Mouse (Mus musculus) ES-Bruce4 (cell line): ENCODE measurements at regions not wholly inside any gene's neighbourhood (a gene's known extent, or its start where the extent isn't known, plus 50 kb on each side); places are given as distances from the start of the nearest gene placed in this dataset.

Source experiments
- H3K27ac ChIP-seq: 2 replicates; pipeline ENCODE4 v1.5.1; 2012; ENCODE audit warnings: low read length, inconsistent platforms; ENCODE audit not compliant: insufficient read depth
- H3K27me3 ChIP-seq: 2 replicates; pipeline ENCODE4 v1.6.1; 2012; ENCODE audit warnings: mild to moderate bottlenecking, low read length, inconsistent platforms; ENCODE audit not compliant: control insufficient read depth, poor library complexity, insufficient read depth, severe bottlenecking
- H3K36me3 ChIP-seq: 2 replicates; pipeline ENCODE4 v1.6.1; 2012; ENCODE audit warnings: inconsistent platforms, mild to moderate bottlenecking, low read length, moderate library complexity; ENCODE audit not compliant: control insufficient read depth, poor library complexity, insufficient read depth, severe bottlenecking
- H3K4me1 ChIP-seq: one replicate; pipeline ENCODE4 v1.8.1; 2011; ENCODE audit warnings: low read length; ENCODE audit not compliant: control insufficient read depth, insufficient read depth
- H3K4me3 ChIP-seq: 2 replicates; pipeline ENCODE4 v1.5.1; 2011; ENCODE audit warnings: low read depth, mild to moderate bottlenecking, low read length
- H3K9ac ChIP-seq: 2 replicates; pipeline ENCODE4 v1.6.1; 2012; ENCODE audit warnings: low read depth, mild to moderate bottlenecking, inconsistent platforms; ENCODE audit not compliant: poor library complexity, severe bottlenecking
- H3K9me3 ChIP-seq: replicated peaks from 2 replicates; pipeline ENCODE4 v1.6.1; 2012; ENCODE audit warnings: mild to moderate bottlenecking, low read length, inconsistent platforms; ENCODE audit not compliant: control insufficient read depth, poor library complexity, insufficient read depth, severe bottlenecking
- CTCF ChIP-seq: IDR thresholded peaks from one replicate; pipeline ENCODE4 v1.8.1; 2011; ENCODE audit warnings: low read depth, low read length
- EP300 ChIP-seq: IDR thresholded peaks from 2 replicates; pipeline ENCODE4 v1.6.1; 2011; ENCODE audit warnings: low read depth, low read length; ENCODE audit not compliant: insufficient read depth
- POLR2A ChIP-seq: IDR thresholded peaks from one replicate; pipeline ENCODE4 v1.8.1; 2011; ENCODE audit warnings: low read length; ENCODE audit not compliant: insufficient read depth

DNA sequence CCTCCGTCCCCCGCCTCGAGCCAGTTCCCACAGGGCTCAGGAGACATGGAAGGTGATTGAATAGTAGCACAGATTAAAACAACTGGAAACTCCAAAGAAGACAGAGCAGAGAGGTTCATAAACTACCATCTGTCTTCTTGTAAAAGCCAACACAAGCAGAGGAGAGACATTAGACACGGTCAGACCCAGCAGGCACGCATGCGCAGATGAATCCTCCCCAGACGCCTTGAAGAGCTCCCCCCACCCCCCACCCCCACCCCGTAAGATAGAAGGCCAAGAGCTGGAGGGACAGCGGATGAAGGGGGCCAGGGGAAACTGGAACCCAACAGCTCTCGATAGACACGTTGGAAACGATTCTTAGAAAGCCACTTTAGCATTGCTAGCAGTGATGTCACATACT lies 101.2 kb downstream of the Cdc5l start:
- H3K4me1 ChIP-seq: no peaks in the 10 kb centered on the region
- H3K9ac ChIP-seq: no peak overlapping the region
- no peak overlapping the region for H3K4me3 ChIP-seq
- no peak overlapping the region for H3K27ac ChIP-seq
- no peaks in the 10 kb centered on the region for H3K27me3 ChIP-seq
- no peak for TF ChIP-seq EP300
- TF ChIP-seq CTCF: no peak
- TF ChIP-seq POLR2A: no peak
- H3K9me3 ChIP-seq: no peaks in the 10 kb centered on the region
- H3K36me3 ChIP-seq: no peaks in the 10 kb centered on the region

DNA sequence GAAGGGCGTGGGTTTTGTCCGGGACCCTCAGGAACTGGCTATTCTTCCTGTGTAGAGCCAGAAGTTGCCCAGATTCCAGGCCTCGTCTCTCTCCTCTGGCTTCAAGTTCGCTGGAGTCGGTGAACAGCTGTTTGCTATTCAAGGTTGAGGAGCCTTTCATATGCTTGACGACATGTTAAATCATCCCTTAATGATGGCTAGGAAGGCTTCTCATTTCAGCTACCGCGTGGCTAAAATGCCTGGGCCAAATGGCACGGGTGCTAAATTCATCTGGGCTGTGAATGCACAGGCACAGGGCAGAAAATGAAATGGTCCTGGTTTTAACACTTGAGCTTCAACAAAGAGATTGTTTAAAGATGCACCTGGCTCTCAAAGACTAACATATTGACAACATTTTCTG lies 104.3 kb downstream of the Cdc5l start:
- TF ChIP-seq EP300 (no peak), POLR2A (no peak)
- Histone ChIP-seq H3K27me3 (no peaks in the 10 kb centered on the region), H3K9me3 (no peaks in the 10 kb centered on the region), H3K4me1 (no peaks in the 10 kb centered on the region), H3K36me3 (no peaks in the 10 kb centered on the region), H3K4me3 (no peak overlapping the region), H3K9ac (no peak overlapping the region), H3K27ac (no peak overlapping the region)

DNA sequence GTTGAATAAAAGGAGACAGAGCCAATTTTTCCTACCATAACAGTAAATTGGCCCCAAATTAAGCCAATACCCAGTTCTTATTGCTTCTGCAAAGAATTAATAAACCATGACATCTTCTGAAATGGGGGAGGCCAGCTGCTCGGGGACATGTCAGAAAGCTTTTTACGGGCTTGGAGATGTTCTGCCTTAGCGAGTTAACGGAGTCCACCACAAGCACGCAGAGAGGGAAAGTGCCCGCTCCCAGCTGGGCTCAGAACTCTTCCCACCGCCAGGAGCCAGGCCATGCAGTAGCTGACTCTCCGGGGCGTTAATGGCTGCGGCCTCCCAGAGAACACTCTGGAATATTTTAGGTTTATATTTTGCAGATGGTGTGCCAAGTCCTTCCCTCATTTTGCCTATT lies 106.8 kb downstream of the Cdc5l start:
- H3K36me3 ChIP-seq: no peaks in the 10 kb centered on the region
- TF ChIP-seq CTCF (no peak), POLR2A (no peak), EP300 (no peak)
- H3K4me3 ChIP-seq: no peak overlapping the region
- H3K9ac ChIP-seq: no peak overlapping the region
- H3K9me3 ChIP-seq: no peaks in the 10 kb centered on the region
- H3K4me1 ChIP-seq: no peaks in the 10 kb centered on the region
- H3K27ac ChIP-seq: no peak overlapping the region
- H3K27me3 ChIP-seq: no peaks in the 10 kb centered on the region

DNA sequence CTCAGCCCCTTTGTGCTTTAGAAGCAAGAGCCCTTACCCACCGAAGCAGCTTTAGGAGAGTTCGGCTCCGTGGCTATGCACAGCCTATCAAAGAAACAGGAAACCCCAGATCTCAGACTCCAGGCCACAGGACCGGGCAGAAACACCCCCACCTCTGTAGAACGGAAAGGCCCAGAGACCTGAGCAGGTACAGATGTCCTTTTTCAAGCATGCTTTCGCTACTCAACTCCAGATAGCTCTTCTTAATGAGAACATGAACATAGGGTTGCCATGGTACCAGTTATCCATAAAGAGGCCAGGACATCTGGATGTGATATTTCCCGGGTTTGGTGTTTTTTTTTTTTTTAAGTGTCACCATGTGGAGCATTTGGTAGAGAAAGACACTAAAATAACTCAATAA lies 107.4 kb downstream of the Cdc5l start:
- no peaks in the 10 kb centered on the region for H3K4me1 ChIP-seq
- H3K4me3 ChIP-seq: no peak overlapping the region
- no peaks in the 10 kb centered on the region for H3K9me3 ChIP-seq
- no peaks in the 10 kb centered on the region for H3K36me3 ChIP-seq
- H3K27me3 ChIP-seq: no peaks in the 10 kb centered on the region
- no peak overlapping the region for H3K9ac ChIP-seq
- H3K27ac ChIP-seq: no peak overlapping the region
- TF ChIP-seq CTCF: no peak
- no peak for TF ChIP-seq EP300
- no peak for TF ChIP-seq POLR2A

DNA sequence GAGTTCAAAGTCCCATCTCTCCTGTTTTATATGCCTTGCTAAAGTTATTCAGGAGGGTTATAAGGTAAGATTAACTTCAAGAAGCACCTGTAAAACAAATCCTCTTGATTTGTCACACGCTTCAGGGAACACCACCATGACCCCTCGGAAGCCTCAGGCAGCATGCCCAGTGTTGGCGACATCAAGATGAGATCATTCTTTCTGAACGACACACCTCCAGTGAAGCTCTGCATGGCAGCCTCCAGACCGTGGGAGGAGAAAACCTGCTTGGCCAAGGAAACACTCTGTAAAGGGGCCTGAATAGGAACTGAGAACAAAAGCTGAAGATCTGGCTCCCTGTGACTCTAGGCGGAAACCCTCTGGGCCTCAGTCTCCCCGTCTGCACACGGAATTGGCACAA lies 110.7 kb downstream of the Cdc5l start:
- H3K9ac ChIP-seq: no peak overlapping the region
- H3K4me3 ChIP-seq: no peak overlapping the region
- no peaks in the 10 kb centered on the region for H3K27me3 ChIP-seq
- H3K4me1 ChIP-seq: no peaks in the 10 kb centered on the region
- no peak overlapping the region for H3K27ac ChIP-seq
- H3K9me3 ChIP-seq: no peaks in the 10 kb centered on the region
- TF ChIP-seq CTCF: no peak
- TF ChIP-seq EP300: no peak
- TF ChIP-seq POLR2A: no peak
- H3K36me3 ChIP-seq: no peaks in the 10 kb centered on the region

DNA sequence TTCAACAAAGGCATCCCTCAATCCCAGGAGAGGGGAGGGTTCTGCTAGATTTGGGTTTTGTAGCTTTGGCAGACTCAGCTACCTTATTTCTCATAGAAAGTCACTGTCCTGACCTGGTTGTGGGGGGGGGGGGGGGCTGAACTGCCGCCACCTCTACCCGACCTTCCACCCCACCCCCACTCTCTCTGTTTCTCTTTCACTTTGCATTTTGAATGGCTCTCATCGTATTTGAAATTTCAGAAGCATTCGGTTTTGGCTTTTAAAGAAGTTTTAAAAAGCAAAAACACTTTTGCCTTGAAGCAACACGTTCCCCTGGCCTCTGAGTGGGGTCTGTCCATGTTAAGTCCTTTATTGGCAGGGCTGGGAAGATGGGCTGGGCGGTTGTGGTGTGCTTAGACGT lies 113.5 kb downstream of the Cdc5l start:
- H3K36me3 ChIP-seq: no peaks in the 10 kb centered on the region
- H3K27ac ChIP-seq: no peak overlapping the region
- H3K4me3 ChIP-seq: no peak overlapping the region
- no peaks in the 10 kb centered on the region for H3K4me1 ChIP-seq
- TF ChIP-seq EP300 (no peak), POLR2A (no peak), CTCF (no peak)
- no peaks in the 10 kb centered on the region for H3K27me3 ChIP-seq
- no peak overlapping the region for H3K9ac ChIP-seq
- H3K9me3 ChIP-seq: no peaks in the 10 kb centered on the region
